In genomic region chr9:117452816-117453215, GRCm38 (mm10) we compare ENCODE assay signal across 26 mouse cellular contexts.
A peak's percentile ranks its signal among the peaks of the same experiment; 100 is the strongest.
DNase-seq lines count a peak whose midpoint lies in the region; ATAC-seq and TF ChIP-seq lines count a peak whose summit lies in the region.
"Had no signal": no experiment of that assay in that cellular context is flagged by ENCODE, and none has a peak within 500 bp of the region (broad histone marks: within the 10 kb centered on the region; RNA-seq: fewer than 3 reads in every experiment).

No protein-coding gene starts in this region.

- no peak for TF ChIP-seq POLR2A in brain, embryonic 14.5 days (IDR thresholded peaks at IDR 0.05; ENCODE audit: borderline replicate concordance, extremely low read depth, insufficient read depth, insufficient read length, poor library complexity, severe bottlenecking)

- 34% methylated on average over 10 of the region's 10 CpGs for WGBS in kidney, embryonic 15.5 days
- WGBS in stomach, embryonic 16.5 days, result 73% methylated on average over 10 of the region's 10 CpGs

- no peak overlapping the region for H3K9ac ChIP-seq in kidney, embryonic 15.5 days
- H3K9ac ChIP-seq in stomach, embryonic 16.5 days (ENCODE audit: low read length), result no peak overlapping the region
- H3K9ac ChIP-seq: embryonic facial prominence, embryonic 13.5 days; forebrain, embryonic 12.5 days; intestine, embryonic 15.5 days; limb, embryonic 13.5 days; liver, embryonic 14.5 days; lung, embryonic 14.5 days; neural tube, embryonic 13.5 days had no signal

- no peaks in the 10 kb centered on the region for H3K9me3 ChIP-seq in kidney, embryonic 15.5 days (replicated peaks)
- no peaks in the 10 kb centered on the region for H3K9me3 ChIP-seq in stomach, embryonic 16.5 days (replicated peaks; ENCODE audit: control insufficient read depth, low read length)
- H3K9me3 ChIP-seq: embryonic facial prominence, embryonic 13.5 days; forebrain, embryonic 12.5 days; intestine, embryonic 15.5 days; limb, embryonic 13.5 days; neural tube, embryonic 13.5 days had no signal

- H3K4me3 ChIP-seq in kidney, embryonic 15.5 days (replicated peaks), result no peak overlapping the region
- H3K4me3 ChIP-seq in stomach, embryonic 16.5 days (replicated peaks; ENCODE audit: low read length), result no peak overlapping the region
- H3K4me3 ChIP-seq: embryonic facial prominence, embryonic 13.5 days; erythroblast, embryonic 14.5 days; forebrain, embryonic 12.5 days; intestine, embryonic 15.5 days; layer of hippocampus, adult 2 months; limb, embryonic 13.5 days; myocyte; neural tube, embryonic 13.5 days had no signal

- peak overlapping the region; percentile 39 for H3K4me2 ChIP-seq in kidney, embryonic 15.5 days
- no peak overlapping the region for H3K4me2 ChIP-seq in stomach, embryonic 16.5 days (ENCODE audit: low read depth, low read length)
- H3K4me2 ChIP-seq: embryonic facial prominence, embryonic 13.5 days; forebrain, embryonic 12.5 days; heart, embryonic 11.5 days; intestine, embryonic 15.5 days; limb, embryonic 13.5 days; lung, embryonic 14.5 days; neural tube, embryonic 13.5 days had no signal

- H3K36me3 ChIP-seq in kidney, embryonic 15.5 days, result no peaks in the 10 kb centered on the region
- no peaks in the 10 kb centered on the region for H3K36me3 ChIP-seq in stomach, embryonic 16.5 days (ENCODE audit: control insufficient read depth, insufficient read depth, low read length)
- H3K36me3 ChIP-seq: embryonic facial prominence, embryonic 13.5 days; forebrain, embryonic 12.5 days; intestine, embryonic 15.5 days; limb, embryonic 13.5 days; neural tube, embryonic 13.5 days had no signal

- H3K27ac ChIP-seq in kidney, embryonic 15.5 days, result peak overlapping the region; percentile 90
- H3K27ac ChIP-seq in stomach, embryonic 16.5 days (ENCODE audit: low read length), result peak overlapping the region; percentile 44; the same call in 1 of the 2 replicates
- H3K27ac ChIP-seq: embryonic facial prominence, embryonic 13.5 days; forebrain, embryonic 12.5 days; intestine, embryonic 15.5 days; layer of hippocampus, adult 2 months; limb, embryonic 13.5 days; liver, embryonic 14.5 days; macrophage; neural tube, embryonic 13.5 days had no signal

- no peak for DNase-seq in kidney, adult 11 months
- peak; percentile 27 for DNase-seq in brain, embryonic 14.5 days (ENCODE audit: low read depth)
- DNase-seq in kidney, postnatal 10 days, result peak; percentile 20
- DNase-seq in left cerebral cortex, adult 11 months (ENCODE audit: low spot score), result no peak
- DNase-seq in frontal cortex, postnatal 10 days (ENCODE audit: low spot score in 2 of 2), result no peak
- DNase-seq: adrenal gland, postnatal 10 days; cerebellum, adult 2 months; cerebellum, postnatal 36 days; embryo, embryonic 11 days; thymus, postnatal 25 days had no signal

- TF ChIP-seq CTCF in brain, embryonic 14.5 days (IDR thresholded peaks at IDR 0.05; ENCODE audit: borderline replicate concordance, extremely low read depth, insufficient read depth, insufficient read length), result no peak

- no peaks in the 10 kb centered on the region for H3K27me3 ChIP-seq in kidney, embryonic 15.5 days
- no peaks in the 10 kb centered on the region for H3K27me3 ChIP-seq in stomach, embryonic 16.5 days (ENCODE audit: control insufficient read depth, insufficient read depth, low read length)
- H3K27me3 ChIP-seq: embryonic facial prominence, embryonic 13.5 days; forebrain, embryonic 12.5 days; intestine, embryonic 15.5 days; limb, embryonic 13.5 days; neural tube, embryonic 13.5 days had no signal

- ATAC-seq in kidney, embryonic 15.5 days (replicated peaks; ENCODE audit: low FRiP score), result peak; percentile 98
- ATAC-seq in stomach, embryonic 16.5 days (ENCODE audit: insufficient read depth, low FRiP score), result peak; percentile 53; the same call in 1 of the 2 replicates
- ATAC-seq: hindbrain, embryonic 16.5 days; intestine, embryonic 15.5 days; midbrain, embryonic 16.5 days had no signal

- peaks cover 23% of the 10 kb centered on the region for H3K4me1 ChIP-seq in kidney, embryonic 15.5 days
- H3K4me1 ChIP-seq in stomach, embryonic 16.5 days (ENCODE audit: control insufficient read depth, insufficient read depth, low read length), result no peaks in the 10 kb centered on the region
- H3K4me1 ChIP-seq: embryonic facial prominence, embryonic 13.5 days; forebrain, embryonic 12.5 days; intestine, embryonic 15.5 days; neural tube, embryonic 13.5 days had no signal

Comparison
In these comparisons a context has a peak if more than half of its experiments do, and no peak if none do; other contexts are left out.
1. DNase-seq: peak in brain, embryonic 14.5 days (single experiment) and kidney, postnatal 10 days (single experiment); none in kidney, adult 11 months (single experiment), left cerebral cortex, adult 11 months (single experiment) and frontal cortex, postnatal 10 days (0 of 2).